Mouse (Mus musculus): ENCODE data around the gene Fbxl21.

Gene Fbxl21

GRCm38 (mm10) chr13:56537026-56537425 is 14.8 kb downstream of the Fbxl21 start:
- DNase-seq, result no peak

- no peak for DNase-seq
These were observed 17.6 kb downstream of the Fbxl21 start for GRCm38 (mm10) chr13:56539846-56540245.

- no peak for DNase-seq
These were observed 21.5 kb downstream of the Fbxl21 start for GRCm38 (mm10) chr13:56543805-56544204.

- no peak for DNase-seq
These were observed 22.7 kb downstream of the Fbxl21 start for GRCm38 (mm10) chr13:56544956-56545355.

- DNase-seq, result no peak
These were observed 26.1 kb downstream of the Fbxl21 start, which contains the start of gene Lect2 for GRCm38 (mm10) chr13:56548401-56548800. TSS of gene Lect2 (minus strand) at chr13:56548502.

- no peak for DNase-seq
These were observed 27.1 kb downstream of the Fbxl21 start for GRCm38 (mm10) chr13:56549364-56549763.

GRCm38 (mm10) chr13:56550574-56550973 is 28.3 kb downstream of the Fbxl21 start:
- no peak for DNase-seq

GRCm38 (mm10) chr13:56551661-56552060 is 29.4 kb downstream of the Fbxl21 start:
- DNase-seq, result no peak

GRCm38 (mm10) chr13:56553923-56554322 is 31.7 kb downstream of the Fbxl21 start:
- no peak for DNase-seq

GRCm38 (mm10) chr13:56554409-56554808 is 32.1 kb downstream of the Fbxl21 start:
- peak; percentile 31 for DNase-seq

- DNase-seq, result no peak
These were observed 33.7 kb downstream of the Fbxl21 start for GRCm38 (mm10) chr13:56555957-56556356.

GRCm38 (mm10) chr13:56556701-56557100 is 34.4 kb downstream of the Fbxl21 start:
- DNase-seq, result no peak

- DNase-seq, result no peak
These were observed 36.5 kb downstream of the Fbxl21 start for GRCm38 (mm10) chr13:56558811-56559210.

GRCm38 (mm10) chr13:56559841-56560370 is 37.6 kb downstream of the Fbxl21 start:
- DNase-seq, result no peak

GRCm38 (mm10) chr13:56561129-56561528 is 38.9 kb downstream of the Fbxl21 start:
- no peak for DNase-seq

GRCm38 (mm10) chr13:56563075-56563474 is 40.8 kb downstream of the Fbxl21 start:
- DNase-seq, result no peak

GRCm38 (mm10) chr13:56566336-56566735 is 44.1 kb downstream of the Fbxl21 start:
- DNase-seq, result no peak

GRCm38 (mm10) chr13:56571645-56572044 is 49.4 kb downstream of the Fbxl21 start:
- no peak for DNase-seq

GRCm38 (mm10) chr13:56575074-56575473 is 52.8 kb downstream of the Fbxl21 start:
- no peak for DNase-seq

GRCm38 (mm10) chr13:56575701-56576321 is 53.5 kb downstream of the Fbxl21 start:
- DNase-seq, result peak; percentile 45

- no peak for DNase-seq
These were observed 55.8 kb downstream of the Fbxl21 start for GRCm38 (mm10) chr13:56578097-56578496.

- DNase-seq, result no peak
These were observed 58.2 kb downstream of the Fbxl21 start for GRCm38 (mm10) chr13:56580450-56580849.

GRCm38 (mm10) chr13:56581512-56581911 is 59.2 kb downstream of the Fbxl21 start:
- no peak for DNase-seq

- DNase-seq, result peak; percentile 27
These were observed 59.7 kb downstream of the Fbxl21 start for GRCm38 (mm10) chr13:56581961-56582434.

GRCm38 (mm10) chr13:56582720-56583119 is 60.4 kb downstream of the Fbxl21 start:
- DNase-seq, result no peak
